Mouse (Mus musculus) kidney, postnatal 0 days (tissue): ENCODE measurements around the gene Otop3. TPM values are rescaled to one million over a fixed set of nuclear protein-coding genes. Genes with fewer than 3 reads are reported as not detected.

Experiments
- ATAC-seq: fragments of 200-750 bp; cut with Nextera tagmentation; replicated peaks from 2 replicates; pipeline ENCODE4 v1.8.0; 2017; ENCODE audit warnings: low read depth, moderate number of reproducible peaks, moderate TSS enrichment, moderate library complexity; ENCODE audit not compliant: low FRiP score
- DNase-seq: peaks from one replicate; pipeline ENCODE4 v3.0.0-alpha.2; 2016; ENCODE audit warnings: low spot score
- H3K27ac ChIP-seq: fragments of 300-500 bp; sonication (generic); 2 replicates; pipeline ENCODE4 v1.5.1; 2014; ENCODE audit warnings: mild to moderate bottlenecking
- H3K27me3 ChIP-seq: fragments of 300-500 bp; sonication (generic); 2 replicates; pipeline ENCODE4 v1.6.1; 2014; ENCODE audit warnings: low read length, mixed read lengths; ENCODE audit not compliant: insufficient read depth
- H3K36me3 ChIP-seq: fragments of 300-500 bp; sonication (generic); 2 replicates; pipeline ENCODE4 v1.6.1; 2014; ENCODE audit warnings: low read length, mixed read lengths; ENCODE audit not compliant: insufficient read depth
- H3K4me1 ChIP-seq: fragments of 300-500 bp; sonication (generic); replicated peaks from 2 replicates; pipeline ENCODE4 v1.6.1; 2014; ENCODE audit warnings: antibody characterized with exemption, low read length, mixed read lengths; ENCODE audit not compliant: insufficient read depth
- H3K4me2 ChIP-seq: fragments of 300-500 bp; sonication (generic); 2 replicates; pipeline ENCODE4 v1.6.1; 2014; ENCODE audit warnings: mild to moderate bottlenecking, low read length, moderate library complexity, mixed read lengths
- H3K4me3 ChIP-seq: fragments of 300-500 bp; sonication (generic); replicated peaks from 2 replicates; pipeline ENCODE4 v1.5.1; 2014; ENCODE audit warnings: low read depth, low read length
- H3K9ac ChIP-seq: fragments of 300-500 bp; sonication (generic); 2 replicates; pipeline ENCODE4 v1.6.1; 2014; ENCODE audit warnings: low read depth, low read length
- H3K9me3 ChIP-seq: fragments of 300-500 bp; sonication (generic); replicated peaks from 2 replicates; pipeline ENCODE4 v1.6.1; 2016; ENCODE audit warnings: low read length, inconsistent platforms, mixed read lengths
- CTCF ChIP-seq: IDR thresholded peaks from 2 replicates; pipeline ENCODE4 v1.5.1; 2016; ENCODE audit warnings: antibody characterized with exemption, low read depth, mild to moderate bottlenecking, moderate library complexity
- WGBS: fragments of 180-500 bp; shearing (Covaris S2); extraction: QIAGEN DNeasy Blood & Tissue Kit; methylation state at CpG from one replicate; pipeline ENCODE4 v1.1.7; 2014; 5-methylcytosine and 5-hydroxymethylcytosine counted together
- polyA plus RNA-seq: library from polyadenylated mRNA; unstranded; fragments of >200 nt; fragmentation: Nextera tagmentation; extraction: Ambion mirVana; gene quantifications from 2 replicates; pipeline ENCODE4 v1.2.1, GENCODE M21; 2015

Otop3 gene
- polyA plus RNA-seq, 1 experiment from 2014 or later, result not detected

DNA sequence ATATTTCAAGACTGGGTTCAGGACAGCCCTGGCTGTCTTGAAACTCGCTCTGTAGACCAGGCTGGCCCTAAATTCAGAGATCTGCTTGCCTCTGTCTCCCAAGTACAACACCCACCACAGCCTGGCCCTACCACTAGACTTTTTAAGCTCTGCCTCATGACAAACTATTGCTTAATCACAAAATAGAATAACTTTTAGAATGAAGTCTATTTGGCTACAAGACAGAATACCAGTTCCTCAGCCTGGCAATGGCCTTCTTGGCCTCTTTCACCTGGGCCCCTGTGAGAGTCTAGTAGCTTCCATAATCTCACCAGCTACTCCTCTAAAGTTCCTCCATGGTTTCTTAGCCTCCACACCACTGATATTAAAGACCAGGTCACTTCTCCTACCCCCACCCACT is 44.2 kb upstream of the Otop3 start:
- Histone ChIP-seq H3K4me2 (no peak overlapping the region), H3K4me1 (0 out of 2 replicates have a peak, but pooled peaks cover 5% of the 10 kb centered on the region), H3K4me3 (no peak overlapping the region), H3K9ac (no peak overlapping the region), H3K36me3 (no peaks in the 10 kb centered on the region), H3K27me3 (no peaks in the 10 kb centered on the region), H3K9me3 (no peaks in the 10 kb centered on the region), H3K27ac (no peak overlapping the region)
- no peak for TF ChIP-seq CTCF
- WGBS, result 76% methylated on average over 1 of the region's 1 CpGs
- no peak for ATAC-seq
- DNase-seq, result no peak

DNA sequence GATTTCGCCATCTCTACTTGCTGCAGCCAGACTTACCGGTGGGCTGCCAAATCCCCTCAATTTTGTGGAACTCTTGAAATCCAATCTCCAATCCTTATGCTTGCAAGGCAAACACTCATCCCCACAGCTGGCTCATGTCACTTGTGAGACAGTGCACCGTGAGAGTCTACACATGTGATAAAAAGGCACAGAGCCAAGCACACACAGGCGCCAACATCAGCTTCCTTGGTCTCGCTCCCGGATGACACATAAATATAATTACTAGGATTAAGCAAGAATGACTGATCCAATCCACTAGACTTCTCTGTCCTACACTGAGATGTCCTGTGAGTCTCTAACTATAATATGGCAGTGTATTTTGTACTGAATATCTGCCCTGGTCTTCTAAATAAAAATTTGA is 43.6 kb upstream of the Otop3 start:
- Histone ChIP-seq H3K27me3 (no peaks in the 10 kb centered on the region), H3K27ac (no peak overlapping the region), H3K4me2 (no peak overlapping the region), H3K4me1 (0 out of 2 replicates have a peak, but pooled peaks cover 5% of the 10 kb centered on the region), H3K9me3 (no peaks in the 10 kb centered on the region), H3K9ac (no peak overlapping the region), H3K4me3 (no peak overlapping the region), H3K36me3 (no peaks in the 10 kb centered on the region)
- WGBS, result 39% methylated on average over 6 of the region's 6 CpGs
- TF ChIP-seq CTCF, result no peak
- no peak for ATAC-seq
- peak; percentile 77 for DNase-seq

DNA sequence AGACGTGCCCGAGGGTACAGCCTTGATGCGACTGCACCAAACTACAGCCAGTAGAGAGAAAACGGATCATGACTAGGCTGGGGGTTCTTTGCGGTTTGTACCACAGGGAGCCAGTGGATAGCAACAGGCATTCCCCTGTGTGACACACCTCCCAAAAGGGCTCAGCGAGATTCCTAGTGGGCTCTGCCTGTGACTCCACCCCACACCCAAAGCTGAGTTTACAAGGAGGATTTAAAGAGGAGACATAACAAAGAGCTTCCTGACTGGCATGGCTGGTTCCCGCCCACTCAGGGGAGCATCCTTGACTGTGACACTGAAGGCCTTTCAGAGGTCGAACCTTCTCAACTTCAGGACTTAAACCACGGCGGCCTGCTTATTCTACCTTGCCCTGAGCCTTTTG is 43.0 kb upstream of the Otop3 start:
- Histone ChIP-seq H3K9ac (no peak overlapping the region), H3K4me2 (no peak overlapping the region), H3K4me1 (0 out of 2 replicates have a peak, but pooled peaks cover 5% of the 10 kb centered on the region), H3K4me3 (no peak overlapping the region), H3K27me3 (no peaks in the 10 kb centered on the region), H3K36me3 (no peaks in the 10 kb centered on the region), H3K27ac (no peak overlapping the region), H3K9me3 (no peaks in the 10 kb centered on the region)
- ATAC-seq (no peak), DNase-seq (no peak)
- no peak for TF ChIP-seq CTCF
- 78% methylated on average over 10 of the region's 10 CpGs for WGBS

DNA sequence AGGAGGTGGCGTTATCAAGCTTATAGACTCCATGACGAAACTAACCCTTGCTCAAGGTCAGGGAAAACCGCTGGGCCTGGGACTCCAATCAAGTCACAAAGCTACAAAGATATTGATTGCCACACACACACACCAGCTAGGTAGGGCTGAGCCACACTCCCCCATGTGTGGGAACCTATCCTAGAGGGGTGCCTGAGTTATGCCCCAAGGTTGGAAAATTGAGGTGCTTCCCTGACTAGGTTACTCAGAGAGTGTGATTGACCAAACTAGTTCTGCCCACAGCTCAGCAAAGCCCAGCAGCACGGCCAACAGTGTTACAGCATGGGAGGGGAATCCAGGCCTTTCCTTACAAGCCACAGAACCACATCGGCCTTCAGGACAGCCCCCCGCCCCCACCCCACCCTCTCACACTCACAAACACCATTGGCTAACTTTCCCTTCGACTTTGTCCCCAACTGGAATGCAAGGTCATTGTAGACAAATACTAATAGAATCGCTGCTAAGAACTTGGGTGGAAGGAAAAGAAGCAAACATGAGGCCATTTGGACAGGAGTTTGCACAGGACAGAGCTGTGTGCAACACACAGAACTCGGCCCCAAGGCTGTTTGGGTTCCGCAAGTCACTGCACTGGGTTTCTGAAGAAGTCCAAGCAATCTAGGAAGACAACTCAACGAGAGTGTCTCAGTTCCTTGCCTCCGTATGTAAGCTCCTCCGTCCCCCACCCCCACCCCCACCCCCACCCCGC is 41.7 kb upstream of the Otop3 start:
- 0 out of 2 replicates have a peak, but pooled peaks cover 12% of the 10 kb centered on the region for H3K4me1 ChIP-seq
- ATAC-seq, result peak; percentile 44; the same call in 1 of the 2 replicates
- peak; percentile 56 for DNase-seq
- H3K4me2 ChIP-seq, result no peak overlapping the region
- H3K36me3 ChIP-seq, result no peaks in the 10 kb centered on the region
- 57% methylated on average over 14 of the region's 14 CpGs for whole genome bisulfite sequencing
- no peak for TF ChIP-seq CTCF
- H3K9ac ChIP-seq, result no peak overlapping the region
- no peaks in the 10 kb centered on the region for H3K9me3 ChIP-seq
- no peaks in the 10 kb centered on the region for H3K27me3 ChIP-seq
- peak overlapping the region; percentile 72 for H3K27ac ChIP-seq
- H3K4me3 ChIP-seq, result no peak overlapping the region

DNA sequence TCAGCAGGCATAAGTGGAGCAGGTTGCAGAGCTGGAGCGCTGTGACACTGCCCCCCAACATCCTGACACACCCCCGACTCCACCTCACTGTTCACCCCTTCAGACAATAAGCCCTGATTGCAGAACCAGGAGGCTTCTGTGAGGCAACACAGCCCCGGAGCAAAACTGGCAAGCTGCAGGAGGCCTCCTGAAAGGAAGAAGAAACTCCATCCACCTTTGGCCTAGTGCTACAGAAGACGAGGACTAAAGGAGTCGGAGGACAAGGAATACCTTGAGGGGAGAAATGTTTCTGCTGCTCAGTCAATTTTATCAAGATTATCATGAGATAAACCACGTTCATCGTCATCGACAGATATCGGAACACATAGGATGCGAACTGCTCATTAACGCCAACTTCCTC is 38.6 kb upstream of the Otop3 start:
- 86% methylated on average over 11 of the region's 11 CpGs for WGBS
- no peak for DNase-seq
- no peak for TF ChIP-seq CTCF

DNA sequence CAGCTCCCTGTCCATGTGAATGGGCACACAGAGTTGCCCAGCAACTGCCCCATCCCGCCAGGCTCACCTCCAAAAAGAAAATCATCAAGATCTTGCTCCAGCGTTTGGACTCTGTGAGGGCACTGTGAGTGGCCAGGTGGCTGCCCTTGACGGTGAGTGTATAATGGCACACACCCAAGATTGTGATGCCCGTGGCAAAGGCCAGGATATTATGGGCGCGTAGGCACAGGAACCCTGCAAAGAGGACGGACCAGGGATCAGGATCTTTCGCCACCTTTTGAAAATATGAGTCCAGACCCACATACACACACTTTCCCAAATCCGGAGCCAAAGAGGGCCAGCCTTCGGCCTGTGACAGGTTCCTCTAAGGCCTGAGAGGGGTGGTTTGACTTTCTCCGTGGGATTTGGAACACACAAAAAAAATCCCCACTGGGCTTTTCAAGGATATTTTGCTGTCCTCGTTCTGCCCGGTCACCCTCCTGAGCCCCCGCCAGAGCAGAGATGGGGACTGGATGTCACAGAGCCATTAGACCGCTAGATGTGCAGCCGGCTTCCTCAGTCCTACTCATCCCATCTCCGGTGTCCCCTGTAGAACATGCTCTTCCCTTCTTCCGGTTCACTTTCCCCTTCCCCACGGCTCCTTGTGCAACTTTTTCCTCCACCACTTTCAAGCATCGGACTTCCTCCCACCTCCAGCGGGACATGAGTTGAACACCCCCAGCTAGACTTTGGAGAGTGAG is 37.9 kb upstream of the Otop3 start:
- Histone ChIP-seq H3K27ac (no peak overlapping the region), H3K9ac (peak overlapping the region; percentile 42), H3K27me3 (no peaks in the 10 kb centered on the region), H3K4me2 (peak overlapping the region; percentile 79), H3K36me3 (no peaks in the 10 kb centered on the region), H3K4me3 (peak overlapping the region; percentile 35), H3K4me1 (0 out of 2 replicates have a peak, but pooled peaks cover 10% of the 10 kb centered on the region), H3K9me3 (no peaks in the 10 kb centered on the region)
- ATAC-seq (no peak), DNase-seq (no peak)
- no peak for TF ChIP-seq CTCF
- 51% methylated on average over 21 of the region's 21 CpGs for WGBS

More for the DNA sequence above, 38.6 kb upstream of the Otop3 start:
- Histone ChIP-seq H3K27me3 (no peaks in the 10 kb centered on the region), H3K36me3 (no peaks in the 10 kb centered on the region), H3K4me3 (no peak overlapping the region), H3K27ac (no peak overlapping the region), H3K9me3 (no peaks in the 10 kb centered on the region), H3K4me2 (no peak overlapping the region), H3K4me1 (0 out of 2 replicates have a peak, but pooled peaks cover 10% of the 10 kb centered on the region), H3K9ac (no peak overlapping the region)
- ATAC-seq, result no peak
